Mouse (Mus musculus) neural tube, embryonic 12.5 days (tissue): ENCODE measurements around the gene Gm9803. TPM values are rescaled to one million over a fixed set of nuclear protein-coding genes. Genes with fewer than 3 reads are reported as not detected.

Experiments
- ATAC-seq: fragments of 200-750 bp; cut with Nextera tagmentation; 2 replicates; pipeline ENCODE4 v1.8.0; 2017; ENCODE audit warnings: low read depth, mild to moderate bottlenecking, moderate TSS enrichment, moderate library complexity; ENCODE audit not compliant: low FRiP score
- H3K27ac ChIP-seq: fragments of 300-500 bp; sonication (generic); 2 replicates; pipeline ENCODE4 v1.5.1; 2016
- H3K27me3 ChIP-seq: fragments of 300-500 bp; sonication (generic); replicated peaks from 2 replicates; pipeline ENCODE4 v1.6.1; 2016; ENCODE audit warnings: mild to moderate bottlenecking
- H3K36me3 ChIP-seq: fragments of 300-500 bp; sonication (generic); 2 replicates; pipeline ENCODE4 v1.6.1; 2016; ENCODE audit warnings: mild to moderate bottlenecking
- H3K4me1 ChIP-seq: fragments of 300-500 bp; sonication (generic); 2 replicates; pipeline ENCODE4 v1.6.1; 2016
- H3K4me2 ChIP-seq: fragments of 300-500 bp; sonication (generic); replicated peaks from 2 replicates; pipeline ENCODE4 v1.6.1; 2016; ENCODE audit warnings: mild to moderate bottlenecking
- H3K4me3 ChIP-seq: fragments of 300-500 bp; sonication (generic); 2 replicates; pipeline ENCODE4 v1.5.1; 2016
- H3K9ac ChIP-seq: fragments of 300-500 bp; sonication (generic); 2 replicates; pipeline ENCODE4 v1.6.1; 2016; ENCODE audit warnings: mild to moderate bottlenecking
- H3K9me3 ChIP-seq: fragments of 300-500 bp; sonication (generic); 2 replicates; pipeline ENCODE4 v1.6.1; 2016; ENCODE audit warnings: mild to moderate bottlenecking
- whole genome bisulfite sequencing: fragments of 180-500 bp; shearing (Covaris S2); methylation state at CpG from one replicate; pipeline ENCODE4 v1.1.7; 2016; 5-methylcytosine and 5-hydroxymethylcytosine counted together
- polyA plus RNA-seq: library from polyadenylated mRNA; unstranded; fragments of >200 nt; fragmentation: Nextera tagmentation; extraction: Ambion mirVana; gene quantifications from 2 replicates; pipeline ENCODE4 v1.2.1, GENCODE M21; 2016

Gene Gm9803
- polyA plus RNA-seq, 1 experiment from 2014 or later = 16.2 TPM

- H3K27ac ChIP-seq = no peak overlapping the region
- H3K36me3 ChIP-seq = peaks cover 11% of the 10 kb centered on the region
- no peaks in the 10 kb centered on the region for H3K9me3 ChIP-seq
- no peaks in the 10 kb centered on the region for H3K4me1 ChIP-seq
- WGBS = 83% methylated on average over 13 of the region's 13 CpGs
- no peak overlapping the region for H3K4me3 ChIP-seq
- no peaks in the 10 kb centered on the region for H3K27me3 ChIP-seq
- H3K4me2 ChIP-seq = no peak overlapping the region
- H3K9ac ChIP-seq = no peak overlapping the region
- no peak for ATAC-seq
These were observed 5.5 kb upstream of the Gm9803 start for GRCm38 (mm10) chr10:43518368-43518767.

GRCm38 (mm10) chr10:43519977-43520376 is 3.9 kb upstream of the Gm9803 start:
- Histone ChIP-seq H3K9ac (no peak overlapping the region), H3K27me3 (no peaks in the 10 kb centered on the region), H3K4me2 (no peak overlapping the region), H3K4me3 (no peak overlapping the region), H3K4me1 (no peaks in the 10 kb centered on the region), H3K9me3 (no peaks in the 10 kb centered on the region), H3K27ac (no peak overlapping the region), H3K36me3 (peaks cover 2% of the 10 kb centered on the region; the same call in 1 of the 2 replicates)
- 92% methylated on average over 2 of the region's 2 CpGs for WGBS
- ATAC-seq = no peak

GRCm38 (mm10) chr10:43527283-43528269 is 3.7 kb downstream of the Gm9803 start:
- ATAC-seq = peak; percentile 75
- Histone ChIP-seq H3K4me2 (0 out of 2 replicates have a peak overlapping the region, but pooled peaks have one; percentile 9), H3K4me1 (peaks cover 14% of the 10 kb centered on the region), H3K36me3 (peaks cover 56% of the 10 kb centered on the region), H3K4me3 (no peak overlapping the region), H3K9me3 (no peaks in the 10 kb centered on the region), H3K9ac (peak overlapping the region; percentile 44; the same call in 1 of the 2 replicates), H3K27me3 (no peaks in the 10 kb centered on the region), H3K27ac (peak overlapping the region; percentile 38; the same call in 1 of the 2 replicates)
- 30% methylated on average over 15 of the region's 15 CpGs for WGBS

GRCm38 (mm10) chr10:43534382-43534781 is 10.5 kb downstream of the Gm9803 start:
- no peaks in the 10 kb centered on the region for H3K9me3 ChIP-seq
- 92% methylated on average over 1 of the region's 1 CpGs for WGBS
- H3K9ac ChIP-seq = no peak overlapping the region
- ATAC-seq = no peak
- H3K4me1 ChIP-seq = 0 out of 2 replicates have a peak, but pooled peaks cover 2% of the 10 kb centered on the region
- H3K27me3 ChIP-seq = no peaks in the 10 kb centered on the region
- H3K36me3 ChIP-seq = peaks cover 45% of the 10 kb centered on the region
- no peak overlapping the region for H3K27ac ChIP-seq
- no peak overlapping the region for H3K4me2 ChIP-seq
- no peak overlapping the region for H3K4me3 ChIP-seq

- no peak overlapping the region for H3K9ac ChIP-seq
- H3K27ac ChIP-seq = no peak overlapping the region
- 93% methylated on average over 7 of the region's 7 CpGs for WGBS
These were observed 13.8 kb downstream of the Gm9803 start for GRCm38 (mm10) chr10:43537652-43538051.

GRCm38 (mm10) chr10:43538831-43539230 is 14.9 kb downstream of the Gm9803 start:
- Histone ChIP-seq H3K27me3 (no peaks in the 10 kb centered on the region), H3K27ac (no peak overlapping the region), H3K9ac (no peak overlapping the region), H3K4me3 (no peak overlapping the region), H3K9me3 (no peaks in the 10 kb centered on the region), H3K4me1 (peaks cover 11% of the 10 kb centered on the region), H3K4me2 (no peak overlapping the region), H3K36me3 (peaks cover 8% of the 10 kb centered on the region)
- 94% methylated on average over 5 of the region's 5 CpGs for WGBS
- no peak for ATAC-seq

More at GRCm38 (mm10) chr10:43537652-43538051, 13.8 kb downstream of the Gm9803 start:
- Histone ChIP-seq H3K4me2 (no peak overlapping the region), H3K4me1 (peaks cover 11% of the 10 kb centered on the region), H3K27me3 (no peaks in the 10 kb centered on the region), H3K36me3 (peaks cover 14% of the 10 kb centered on the region), H3K4me3 (no peak overlapping the region), H3K9me3 (no peaks in the 10 kb centered on the region)
- no peak for ATAC-seq

- Histone ChIP-seq H3K27me3 (no peaks in the 10 kb centered on the region), H3K4me3 (peak overlapping the region; percentile 87), H3K4me2 (peak overlapping the region; percentile 74), H3K9me3 (no peaks in the 10 kb centered on the region), H3K27ac (no peak overlapping the region), H3K4me1 (peaks cover 11% of the 10 kb centered on the region), H3K36me3 (peaks cover 8% of the 10 kb centered on the region), H3K9ac (peak overlapping the region; percentile 90)
- WGBS = 21% methylated on average over 12 of the region's 12 CpGs
- ATAC-seq = no peak
These were observed 15.9 kb downstream of the Gm9803 start for GRCm38 (mm10) chr10:43539746-43540310.

- Histone ChIP-seq H3K36me3 (peaks cover 8% of the 10 kb centered on the region), H3K9me3 (no peaks in the 10 kb centered on the region), H3K27ac (peak within 1 kb of the TSS; percentile 46; the same call in 1 of the 2 replicates), H3K27me3 (no peaks in the 10 kb centered on the region), H3K4me1 (peaks cover 11% of the 10 kb centered on the region), H3K4me3 (peak within 1 kb of the TSS; percentile 87), H3K9ac (peak within 1 kb of the TSS; percentile 90), H3K4me2 (peak within 1 kb of the TSS; percentile 74)
- ATAC-seq = peak; percentile 99
- 1% methylated on average over 52 of the region's 56 CpGs for WGBS
These were observed 16.7 kb downstream of the Gm9803 start, which contains the start of gene 1700021F05Rik for GRCm38 (mm10) chr10:43540442-43541152. Gene 1700021F05Rik (minus strand): TSS chr10:43540994.

GRCm38 (mm10) chr10:43541153-43541544 is 17.3 kb downstream of the Gm9803 start:
- H3K4me3 ChIP-seq = peak overlapping the region; percentile 87
- H3K27ac ChIP-seq = no peak overlapping the region
- 52% methylated on average over 8 of the region's 8 CpGs for WGBS
- H3K9ac ChIP-seq = peak overlapping the region; percentile 90; the same call in 1 of the 2 replicates
- H3K27me3 ChIP-seq = no peaks in the 10 kb centered on the region
- H3K4me1 ChIP-seq = peaks cover 11% of the 10 kb centered on the region
- peaks cover 3% of the 10 kb centered on the region for H3K36me3 ChIP-seq
- peak overlapping the region; percentile 74 for H3K4me2 ChIP-seq
- H3K9me3 ChIP-seq = no peaks in the 10 kb centered on the region
- ATAC-seq = peak; percentile 41

GRCm38 (mm10) chr10:43549411-43549810 is 25.5 kb downstream of the Gm9803 start:
- Histone ChIP-seq H3K4me3 (no peak overlapping the region), H3K27me3 (no peaks in the 10 kb centered on the region), H3K9ac (no peak overlapping the region), H3K27ac (no peak overlapping the region), H3K4me1 (no peaks in the 10 kb centered on the region), H3K36me3 (no peaks in the 10 kb centered on the region), H3K9me3 (0 out of 2 replicates have a peak, but pooled peaks cover 5% of the 10 kb centered on the region), H3K4me2 (no peak overlapping the region)
- ATAC-seq = no peak
- 67% methylated on average over 5 of the region's 5 CpGs for WGBS

- 0 out of 2 replicates have a peak, but pooled peaks cover 5% of the 10 kb centered on the region for H3K9me3 ChIP-seq
- H3K4me3 ChIP-seq = no peak overlapping the region
- WGBS = 34% methylated on average over 3 of the region's 3 CpGs
- H3K36me3 ChIP-seq = no peaks in the 10 kb centered on the region
- H3K27me3 ChIP-seq = no peaks in the 10 kb centered on the region
- no peak overlapping the region for H3K9ac ChIP-seq
- no peak overlapping the region for H3K4me2 ChIP-seq
- no peaks in the 10 kb centered on the region for H3K4me1 ChIP-seq
- no peak overlapping the region for H3K27ac ChIP-seq
- no peak for ATAC-seq
These were observed 27.0 kb downstream of the Gm9803 start for GRCm38 (mm10) chr10:43550923-43551322.
